Comparison of ENCODE assay signal across 10 mouse cellular contexts in the genomic region with DNA sequence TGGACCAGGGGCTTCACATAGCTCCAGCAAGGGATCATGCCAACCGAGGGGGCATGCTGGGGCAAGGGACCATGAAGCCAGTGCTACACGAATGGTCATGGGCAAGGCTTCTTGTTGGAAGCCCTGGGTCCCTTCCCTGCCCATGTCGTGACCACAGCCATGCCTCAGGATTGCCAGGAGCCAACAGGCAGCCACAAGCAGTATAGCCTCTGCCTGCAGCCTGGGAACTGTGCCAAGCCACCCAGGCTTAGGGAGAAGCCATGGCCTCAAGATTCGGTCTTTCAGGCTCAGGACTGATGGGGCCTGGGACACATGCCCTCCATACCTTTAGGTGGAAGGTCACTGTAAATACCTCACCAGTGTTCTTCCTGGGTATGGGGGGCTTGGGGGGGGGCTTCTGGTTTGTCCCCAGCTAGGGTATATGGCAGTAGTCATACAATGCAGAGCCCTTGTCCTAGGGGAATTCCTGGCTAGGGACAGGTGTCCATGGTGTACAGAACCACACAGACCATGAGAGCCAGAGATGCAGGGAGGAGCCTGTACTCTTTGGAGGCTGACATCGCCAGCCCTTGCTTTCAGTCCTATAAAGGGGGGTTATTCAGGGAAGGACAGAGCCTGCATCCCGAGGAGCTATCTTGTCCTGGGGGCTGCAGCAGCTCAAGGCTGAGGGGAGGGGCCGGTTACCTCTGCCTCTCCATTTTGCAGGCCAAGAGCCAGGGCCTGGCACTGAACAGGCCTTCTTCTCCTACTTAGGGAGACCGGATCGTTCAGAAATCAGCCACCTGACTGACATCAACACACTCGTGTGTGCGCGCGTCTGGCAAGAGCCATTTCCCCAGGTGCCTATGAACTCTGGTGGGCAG. TPM values are rescaled to one million over a fixed set of nuclear protein-coding genes. Genes with fewer than 3 reads are reported as not detected.
DNase-seq lines count a peak whose midpoint lies in the region; ATAC-seq and TF ChIP-seq lines count a peak whose summit lies in the region.
"Had no signal": no experiment of that assay in that cellular context is flagged by ENCODE, and none has a peak within 500 bp of the region (broad histone marks: within the 10 kb centered on the region; RNA-seq: fewer than 3 reads in every experiment).

No protein-coding gene starts in this region.

- in situ Hi-C loops in ES-E14 (cut with MboI; ENCODE audit: low sequenced_read_pairs in 2 of 2, unreplicated experiment in 2 of 2) = no loop called here

- H3K4me2 ChIP-seq in hindbrain, embryonic 12.5 days (replicated peaks) = no peak overlapping the region
- H3K4me2 ChIP-seq in hindbrain, embryonic 11.5 days (replicated peaks; ENCODE audit: low read depth, low read length) = no peak overlapping the region
- no peak overlapping the region for H3K4me2 ChIP-seq in forebrain, embryonic 13.5 days
- H3K4me2 ChIP-seq: midbrain, embryonic 12.5 days had no signal

- no peak overlapping the region for H3K27ac ChIP-seq in hindbrain, embryonic 12.5 days
- no peak overlapping the region for H3K27ac ChIP-seq in hindbrain, embryonic 11.5 days (ENCODE audit: low read depth, low read length)
- no peak overlapping the region for H3K27ac ChIP-seq in ES-E14 (ENCODE audit: insufficient read depth, low read depth, low read length, poor library complexity, severe bottlenecking)
- no peak overlapping the region for H3K27ac ChIP-seq in forebrain, embryonic 13.5 days
- H3K27ac ChIP-seq: midbrain, embryonic 12.5 days had no signal

- DNase-seq in hindbrain, embryonic 11.5 days (ENCODE audit: low spot score) = no peak
- no peak for DNase-seq in ES-E14 (ENCODE audit: low read depth, low spot score)
- peak; percentile 46 for DNase-seq in cerebellum, adult 11 months
- peak; percentile 71 for DNase-seq in kidney, postnatal 10 days
- DNase-seq in thymus, postnatal 4 days = no peak
- DNase-seq in frontal cortex, postnatal 10 days (ENCODE audit: low spot score in 2 of 2) = no peak

- H3K4me1 ChIP-seq in hindbrain, embryonic 12.5 days = peaks cover 6% of the 10 kb centered on the region
- H3K4me1 ChIP-seq in hindbrain, embryonic 11.5 days (replicated peaks; ENCODE audit: control insufficient read depth, insufficient read depth, low read length) = no peaks in the 10 kb centered on the region
- peaks cover 15 to 42% of the 10 kb centered on the region in 2 experiments for H3K4me1 ChIP-seq in ES-E14 (ENCODE audit: control insufficient read depth in 2 of 2, insufficient read depth in 2 of 2, low read length in 2 of 2, poor library complexity in 1 of 2)
- peaks cover 6% of the 10 kb centered on the region; the same call in 1 of the 2 replicates for H3K4me1 ChIP-seq in forebrain, embryonic 13.5 days

- H3K9me3 ChIP-seq in hindbrain, embryonic 12.5 days (replicated peaks) = no peaks in the 10 kb centered on the region
- no peaks in the 10 kb centered on the region for H3K9me3 ChIP-seq in hindbrain, embryonic 11.5 days (ENCODE audit: control insufficient read depth, low read length)
- H3K9me3 ChIP-seq in ES-E14 (ENCODE audit: control insufficient read depth, insufficient read depth, low read depth, low read length) = no peaks in the 10 kb centered on the region
- H3K9me3 ChIP-seq in forebrain, embryonic 13.5 days (replicated peaks) = no peaks in the 10 kb centered on the region
- H3K9me3 ChIP-seq: midbrain, embryonic 12.5 days had no signal

- H3K27me3 ChIP-seq in hindbrain, embryonic 12.5 days = no peaks in the 10 kb centered on the region
- H3K27me3 ChIP-seq in hindbrain, embryonic 11.5 days (ENCODE audit: control insufficient read depth, insufficient read depth, low read length) = 0 out of 2 replicates have a peak, but pooled peaks cover 2% of the 10 kb centered on the region
- no peaks in the 10 kb centered on the region for H3K27me3 ChIP-seq in forebrain, embryonic 13.5 days
- H3K27me3 ChIP-seq: midbrain, embryonic 12.5 days had no signal

- peak; percentile 48; the same call in 1 of the 2 replicates for ATAC-seq in hindbrain, embryonic 12.5 days (ENCODE audit: low FRiP score)
- ATAC-seq in hindbrain, embryonic 11.5 days (ENCODE audit: low FRiP score) = no peak
- no peak; the same call in 1 of the 2 replicates for ATAC-seq in forebrain, embryonic 13.5 days

- no peaks in the 10 kb centered on the region for H3K36me3 ChIP-seq in hindbrain, embryonic 12.5 days
- no peaks in the 10 kb centered on the region for H3K36me3 ChIP-seq in hindbrain, embryonic 11.5 days (ENCODE audit: control insufficient read depth, insufficient read depth, low read length)
- H3K36me3 ChIP-seq in ES-E14 (ENCODE audit: control insufficient read depth, insufficient read depth, low read length, poor library complexity, severe bottlenecking) = no peaks in the 10 kb centered on the region
- no peaks in the 10 kb centered on the region for H3K36me3 ChIP-seq in forebrain, embryonic 13.5 days (ENCODE audit: poor library complexity, severe bottlenecking)
- H3K36me3 ChIP-seq: midbrain, embryonic 12.5 days had no signal

- 72% methylated on average over 13 of the region's 13 CpGs for WGBS in hindbrain, embryonic 12.5 days
- WGBS in hindbrain, embryonic 11.5 days = 75% methylated on average over 13 of the region's 13 CpGs
- WGBS in forebrain, embryonic 13.5 days = 71% methylated on average over 13 of the region's 13 CpGs

- H3K9ac ChIP-seq in hindbrain, embryonic 12.5 days = no peak overlapping the region
- H3K9ac ChIP-seq in hindbrain, embryonic 11.5 days (ENCODE audit: low read depth, low read length) = no peak overlapping the region
- peak overlapping the region; percentile 13; the same call in 1 of the 2 replicates for H3K9ac ChIP-seq in ES-E14 (ENCODE audit: insufficient read depth, low read depth, low read length, poor library complexity, severe bottlenecking)
- no peak overlapping the region for H3K9ac ChIP-seq in forebrain, embryonic 13.5 days
- H3K9ac ChIP-seq: midbrain, embryonic 12.5 days had no signal

- no peak overlapping the region for H3K4me3 ChIP-seq in hindbrain, embryonic 12.5 days
- no peak overlapping the region for H3K4me3 ChIP-seq in hindbrain, embryonic 11.5 days (ENCODE audit: low read depth, low read length)
- H3K4me3 ChIP-seq in ES-E14 (ENCODE audit: insufficient read depth in 1 of 2, low read depth in 1 of 2, low read length in 2 of 2, poor library complexity in 1 of 2, severe bottlenecking in 1 of 2) = no peak overlapping the region
- no peak overlapping the region for H3K4me3 ChIP-seq in forebrain, embryonic 13.5 days
- H3K4me3 ChIP-seq: erythroblast, embryonic 14.5 days; midbrain, embryonic 12.5 days had no signal

TF ChIP-seq in ES-E14, 5 proteins besides CTCF, POLR2A, EP300 and RAD21:
- no peak for TF ChIP-seq CHD2 (IDR thresholded peaks at IDR 0.05; ENCODE audit: low read depth, low read length)
- TF ChIP-seq MAFK (IDR thresholded peaks at IDR 0.05; ENCODE audit: insufficient read depth, low read depth, low read length) = no peak
- TF ChIP-seq ZC3H11A (IDR thresholded peaks at IDR 0.05; ENCODE audit: borderline replicate concordance, low read depth, low read length) = no peak

RNA-seq across cellular contexts. Expression of a gene that starts 15.8 kb away (rescaled TPM):
- 3.7 and 3.9 TPM in 2 replicates for polyA plus RNA-seq in hindbrain, embryonic 12.5 days (2016; fragmentation: Nextera tagmentation; extraction: Ambion mirVana)
- polyA plus RNA-seq in hindbrain, embryonic 11.5 days (2014; fragmentation: Nextera tagmentation; extraction: Ambion mirVana) = 0.60 and 0.82 TPM in 2 replicates
- 0.95 and 1.6 TPM in 2 replicates for total RNA-seq in ES-E14 (2012; rRNA removed)
- polyA plus RNA-seq in forebrain, embryonic 13.5 days (2015; fragmentation: Nextera tagmentation; extraction: Ambion mirVana) = 2.0 and 3.5 TPM in 2 replicates
- polyA plus RNA-seq: erythroblast, embryonic 14.5 days had no signal

RNA-seq across cellular contexts. Expression of a gene that starts 33.7 kb away (rescaled TPM):
- polyA plus RNA-seq in hindbrain, embryonic 12.5 days (2016; fragmentation: Nextera tagmentation; extraction: Ambion mirVana) = 4.0 and 4.7 TPM in 2 replicates
- polyA plus RNA-seq in hindbrain, embryonic 11.5 days (2014; fragmentation: Nextera tagmentation; extraction: Ambion mirVana) = 1.5 and 2.4 TPM in 2 replicates
- 5.1 and 5.9 TPM in 2 replicates for total RNA-seq in ES-E14 (2012; rRNA removed)
- polyA plus RNA-seq in forebrain, embryonic 13.5 days (2015; fragmentation: Nextera tagmentation; extraction: Ambion mirVana) = 1.7 and 2.1 TPM in 2 replicates

Comparison
In these comparisons a context has a peak if more than half of its experiments do, and no peak if none do; other contexts are left out.
1. DNase-seq: peak in cerebellum, adult 11 months (single experiment) and kidney, postnatal 10 days (single experiment); none in hindbrain, embryonic 11.5 days (single experiment), ES-E14 (single experiment), thymus, postnatal 4 days (single experiment) and frontal cortex, postnatal 10 days (0 of 2).